Mouse (Mus musculus) intestine, embryonic 16.5 days (tissue): ENCODE results near the gene Tnrc6b. TPM values are rescaled to one million over a fixed set of nuclear protein-coding genes. Genes with fewer than 3 reads are reported as not detected.
"Not testable (repeated sequence)": the region's sequence is repeated elsewhere in the genome, so short reads cannot be mapped to it uniquely, and the experiment has no call there.

Experiments used
- ATAC-seq: fragments of 200-750 bp; cut with Nextera tagmentation; 2 replicates; pipeline ENCODE4 v1.8.0; 2017; ENCODE audit warnings: moderate TSS enrichment, moderate library complexity
- H3K27ac ChIP-seq: fragments of 300-500 bp; sonication (generic); 2 replicates; pipeline ENCODE4 v1.5.1; 2014; ENCODE audit warnings: mild to moderate bottlenecking, low read length
- H3K27me3 ChIP-seq: fragments of 300-500 bp; sonication (generic); replicated peaks from 2 replicates; pipeline ENCODE4 v1.6.1; 2014; ENCODE audit warnings: low read length, control low read depth, mixed read lengths; ENCODE audit not compliant: control insufficient read depth, insufficient read depth
- H3K36me3 ChIP-seq: fragments of 300-500 bp; sonication (generic); 2 replicates; pipeline ENCODE4 v1.6.1; 2014; ENCODE audit warnings: low read length, control low read depth; ENCODE audit not compliant: control insufficient read depth, insufficient read depth
- H3K4me1 ChIP-seq: fragments of 300-500 bp; sonication (generic); 2 replicates; pipeline ENCODE4 v1.6.1; 2014; ENCODE audit warnings: low read length, control low read depth, mixed read lengths; ENCODE audit not compliant: control insufficient read depth, insufficient read depth
- H3K4me2 ChIP-seq: fragments of 300-500 bp; sonication (generic); 2 replicates; pipeline ENCODE4 v1.6.1; 2014; ENCODE audit warnings: low read depth, low read length, control low read depth
- H3K4me3 ChIP-seq: fragments of 300-500 bp; sonication (generic); 2 replicates; pipeline ENCODE4 v1.5.1; 2014; ENCODE audit warnings: mild to moderate bottlenecking, low read length
- H3K9ac ChIP-seq: fragments of 300-500 bp; sonication (generic); 2 replicates; pipeline ENCODE4 v1.6.1; 2014; ENCODE audit warnings: low read depth, low read length
- H3K9me3 ChIP-seq: fragments of 300-500 bp; sonication (generic); 2 replicates; pipeline ENCODE4 v1.6.1; 2016; ENCODE audit warnings: low read length, control low read depth; ENCODE audit not compliant: control insufficient read depth
- WGBS: fragments of 180-500 bp; shearing (Covaris S2); extraction: QIAGEN DNeasy Blood & Tissue Kit; methylation state at CpG from one replicate; pipeline ENCODE4 v1.1.7; 2014; 5-methylcytosine and 5-hydroxymethylcytosine counted together
- polyA plus RNA-seq: library from polyadenylated mRNA; unstranded; fragments of >200 nt; fragmentation: Nextera tagmentation; extraction: Ambion mirVana; gene quantifications from 2 replicates; pipeline ENCODE4 v1.2.1, GENCODE M21; 2015

The Tnrc6b gene
- polyA plus RNA-seq, 1 experiment from 2014 or later: 18.0 TPM

DNA sequence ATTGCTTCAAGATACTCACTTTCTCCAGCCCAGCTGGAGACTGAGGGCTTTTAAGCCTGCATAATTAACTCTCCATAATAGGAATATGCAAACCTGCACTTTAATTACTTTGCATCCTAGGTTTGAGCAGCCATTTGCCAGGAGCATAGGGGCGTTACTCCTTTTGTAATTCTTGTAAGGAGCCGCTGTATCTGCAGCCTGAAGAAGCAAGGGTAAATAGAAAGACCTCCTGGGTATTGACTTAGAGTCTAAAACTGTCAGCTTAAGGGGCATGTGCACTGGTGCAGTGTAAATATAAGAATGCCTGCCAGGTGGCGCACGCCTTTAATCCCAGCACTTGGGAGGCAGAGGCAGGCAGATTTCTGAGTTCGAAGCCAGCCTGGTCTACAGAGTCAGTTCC, 186.8 kb downstream of the Tnrc6b start:
- H3K9me3 ChIP-seq: no peaks in the 10 kb centered on the region
- no peak overlapping the region for H3K9ac ChIP-seq
- H3K4me3 ChIP-seq: no peak overlapping the region
- no peaks in the 10 kb centered on the region for H3K4me1 ChIP-seq
- no peak for ATAC-seq
- no peak overlapping the region for H3K4me2 ChIP-seq
- H3K36me3 ChIP-seq: peaks cover 16% of the 10 kb centered on the region
- H3K27ac ChIP-seq: no peak overlapping the region
- 84% methylated on average over 5 of the region's 5 CpGs for WGBS
- H3K27me3 ChIP-seq: no peaks in the 10 kb centered on the region

DNA sequence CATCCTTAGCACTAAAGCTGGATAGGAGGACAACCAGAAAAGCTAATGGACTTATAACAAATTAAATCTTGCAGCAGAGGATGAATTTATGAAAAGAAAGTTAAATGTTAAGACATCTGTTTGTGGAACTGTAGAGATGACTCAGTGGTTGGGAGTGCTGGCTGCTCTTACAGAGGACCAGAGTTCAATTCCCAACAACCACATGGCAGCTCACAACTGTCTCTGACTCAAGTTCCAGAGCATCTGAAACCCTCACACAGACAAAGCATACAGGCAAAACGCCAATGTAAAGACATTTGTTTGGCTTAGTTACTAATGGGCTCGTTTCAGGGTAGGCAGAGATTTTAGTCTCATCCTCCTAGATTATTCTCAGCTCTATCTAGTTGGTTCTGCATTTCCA, 188.7 kb downstream of the Tnrc6b start:
- Histone ChIP-seq H3K36me3 (peaks cover 23% of the 10 kb centered on the region), H3K27me3 (no peaks in the 10 kb centered on the region), H3K27ac (no peak overlapping the region), H3K4me3 (no peak overlapping the region), H3K9ac (no peak overlapping the region), H3K4me2 (no peak overlapping the region), H3K4me1 (no peaks in the 10 kb centered on the region), H3K9me3 (no peaks in the 10 kb centered on the region)
- no peak for ATAC-seq
- 73% methylated on average over 2 of the region's 2 CpGs for WGBS

DNA sequence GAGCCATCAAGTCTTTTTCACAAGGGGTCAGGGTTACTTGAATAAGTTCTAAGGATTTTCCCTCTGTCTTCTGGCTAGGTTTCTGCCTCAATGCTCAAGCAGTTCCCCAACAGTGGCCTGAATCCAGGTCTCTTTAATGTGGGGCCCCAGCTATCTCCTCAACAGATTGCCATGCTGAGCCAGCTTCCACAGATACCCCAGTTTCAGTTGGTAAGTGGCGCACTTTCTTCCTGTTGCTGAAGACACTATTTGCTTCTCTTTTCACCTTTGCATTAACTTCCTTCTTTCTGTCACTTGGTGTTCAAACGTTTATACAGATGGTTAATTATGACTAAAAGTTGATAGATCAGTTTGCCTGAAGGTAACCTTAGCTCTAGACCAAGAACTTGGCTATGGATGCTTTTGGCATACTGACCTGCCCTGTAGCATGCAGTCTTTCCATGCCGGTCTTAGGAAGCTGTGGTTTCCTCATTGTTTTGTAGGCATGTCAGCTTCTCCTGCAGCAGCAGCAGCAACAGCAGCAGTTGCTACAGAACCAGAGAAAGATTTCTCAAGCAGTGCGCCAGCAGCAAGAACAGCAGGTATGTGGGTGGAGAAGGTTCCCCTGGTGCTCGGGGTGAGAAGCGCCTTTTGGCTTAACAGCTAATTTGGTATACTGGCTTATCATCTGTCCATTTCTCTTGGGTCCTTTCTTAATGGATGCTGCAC, 190.8 kb downstream of the Tnrc6b start:
- WGBS: 91% methylated on average over 6 of the region's 6 CpGs
- H3K4me3 ChIP-seq: no peak overlapping the region
- H3K36me3 ChIP-seq: peaks cover 16% of the 10 kb centered on the region
- H3K4me2 ChIP-seq: no peak overlapping the region
- no peaks in the 10 kb centered on the region for H3K27me3 ChIP-seq
- H3K27ac ChIP-seq: no peak overlapping the region
- no peaks in the 10 kb centered on the region for H3K4me1 ChIP-seq
- ATAC-seq: no peak
- H3K9me3 ChIP-seq: no peaks in the 10 kb centered on the region
- no peak overlapping the region for H3K9ac ChIP-seq

DNA sequence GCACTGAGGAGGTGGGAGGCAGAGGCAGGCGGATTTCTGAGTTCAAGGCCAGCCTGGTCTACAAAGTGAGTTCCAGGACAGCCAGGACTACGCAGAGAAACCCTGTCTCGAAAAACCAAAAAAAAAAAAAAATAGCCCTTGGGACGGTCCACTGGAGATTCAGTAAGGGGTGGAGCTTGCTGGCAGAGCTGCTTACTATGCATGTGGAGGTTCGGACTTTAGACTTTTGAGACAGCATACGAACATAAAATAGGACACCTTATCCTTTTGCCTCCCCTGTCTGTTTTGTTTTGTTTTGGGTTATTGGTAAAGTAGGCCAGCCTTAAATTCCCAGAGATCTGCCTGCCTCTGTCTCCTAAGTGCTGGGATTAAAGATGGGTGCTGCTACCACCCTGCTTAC, 193.7 kb downstream of the Tnrc6b start:
- ATAC-seq, H3K4me1 ChIP-seq, H3K4me2 ChIP-seq, H3K9me3 ChIP-seq, H3K27ac ChIP-seq, H3K4me3 ChIP-seq, H3K9ac ChIP-seq, H3K27me3 ChIP-seq: not testable (repeated sequence)
- H3K36me3 ChIP-seq: peaks cover 16% of the 10 kb centered on the region
- WGBS: 94% methylated on average over 6 of the region's 6 CpGs

DNA sequence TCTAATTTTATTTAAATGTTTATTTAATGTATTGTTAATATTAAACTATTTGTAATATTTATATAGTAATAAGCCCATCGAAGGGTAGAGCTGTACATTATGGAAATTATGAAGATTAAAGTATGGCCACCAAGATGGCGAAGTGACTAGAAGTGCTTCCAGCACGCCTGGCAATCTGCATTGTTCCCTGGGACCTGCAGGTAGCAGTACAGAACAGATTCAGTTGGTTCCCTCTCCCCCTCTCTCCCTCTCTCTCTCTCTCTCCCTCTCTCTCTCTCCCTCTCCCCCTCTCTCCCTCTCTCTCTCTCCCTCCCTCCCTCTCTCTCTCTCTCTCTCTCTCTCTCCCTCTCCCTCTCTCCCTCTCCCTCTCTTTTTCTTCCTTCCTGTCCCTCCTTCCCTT, 199.1 kb downstream of the Tnrc6b start:
- Histone ChIP-seq H3K4me2 (no peak overlapping the region), H3K36me3 (peaks cover 9% of the 10 kb centered on the region; the same call in 1 of the 2 replicates), H3K9me3 (no peaks in the 10 kb centered on the region), H3K4me1 (no peaks in the 10 kb centered on the region), H3K27ac (no peak overlapping the region), H3K27me3 (no peaks in the 10 kb centered on the region), H3K4me3 (no peak overlapping the region), H3K9ac (no peak overlapping the region)
- no peak for ATAC-seq
- WGBS: 91% methylated on average over 3 of the region's 3 CpGs

DNA sequence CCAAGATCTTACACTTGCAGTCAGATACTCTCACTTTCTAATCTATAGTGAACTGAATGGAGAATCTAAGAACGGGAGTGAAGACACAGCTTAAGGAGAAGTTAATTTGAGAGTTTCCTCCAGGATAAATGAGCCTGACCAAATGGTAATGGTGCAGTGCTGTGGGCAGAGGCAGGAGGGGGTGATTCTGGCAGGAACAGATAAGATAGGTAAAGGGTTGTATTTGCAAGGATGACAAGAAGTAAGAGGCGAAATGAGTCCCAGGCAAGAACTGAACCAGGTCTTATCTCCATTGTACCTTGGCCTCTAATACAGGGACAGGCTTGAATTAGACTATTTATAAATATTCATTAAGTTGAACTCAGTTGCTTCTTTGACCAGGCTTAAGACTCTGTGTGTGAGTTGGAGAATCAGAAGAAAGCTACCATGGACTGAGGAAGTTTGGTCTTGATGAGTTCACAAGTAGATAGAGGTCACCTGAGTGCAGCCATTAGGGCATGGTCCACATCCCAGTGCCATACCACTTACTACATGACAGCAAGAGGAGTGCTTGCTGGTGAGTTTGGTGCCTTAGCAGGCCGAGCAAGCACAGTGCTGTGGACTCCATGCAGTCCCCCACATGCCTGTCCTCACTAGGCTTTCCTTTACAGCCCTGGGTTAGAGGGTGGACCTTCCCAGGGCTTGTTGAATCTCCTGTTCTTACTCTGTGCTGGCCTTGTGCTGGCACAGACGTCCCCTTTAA, 199.8 kb downstream of the Tnrc6b start:
- no peak overlapping the region for H3K4me3 ChIP-seq
- H3K36me3 ChIP-seq: peaks cover 12% of the 10 kb centered on the region; the same call in 1 of the 2 replicates
- WGBS: 79% methylated on average over 4 of the region's 4 CpGs
- H3K4me2 ChIP-seq: no peak overlapping the region
- no peaks in the 10 kb centered on the region for H3K27me3 ChIP-seq
- no peaks in the 10 kb centered on the region for H3K9me3 ChIP-seq
- H3K4me1 ChIP-seq: no peaks in the 10 kb centered on the region
- H3K9ac ChIP-seq: no peak overlapping the region
- H3K27ac ChIP-seq: no peak overlapping the region
- peak; percentile 79 for ATAC-seq

DNA sequence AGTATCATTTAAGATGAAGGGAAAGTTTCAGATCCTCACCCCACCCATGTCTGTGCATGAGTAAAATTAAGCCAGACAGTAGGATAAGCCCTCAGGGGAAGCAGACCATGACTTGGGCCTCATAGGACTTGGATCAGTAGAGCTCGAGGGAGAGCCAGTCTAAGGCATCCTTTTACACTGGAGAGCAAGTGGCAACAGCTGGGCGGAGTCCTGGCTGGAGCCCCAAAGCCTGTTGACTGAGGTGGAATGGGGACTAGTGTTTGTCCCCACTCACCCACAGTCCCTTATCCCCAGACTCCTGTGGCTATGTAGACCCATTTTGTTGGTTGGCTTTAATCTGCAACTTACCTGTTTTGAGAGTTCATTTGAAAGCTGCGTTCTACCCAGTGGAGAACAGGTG, 201.1 kb downstream of the Tnrc6b start:
- Histone ChIP-seq H3K4me1 (no peaks in the 10 kb centered on the region), H3K9ac (no peak overlapping the region), H3K9me3 (no peaks in the 10 kb centered on the region), H3K4me3 (no peak overlapping the region), H3K36me3 (peaks cover 14% of the 10 kb centered on the region; the same call in 1 of the 2 replicates), H3K4me2 (no peak overlapping the region), H3K27me3 (no peaks in the 10 kb centered on the region), H3K27ac (no peak overlapping the region)
- 95% methylated on average over 3 of the region's 3 CpGs for WGBS
- ATAC-seq: no peak

DNA sequence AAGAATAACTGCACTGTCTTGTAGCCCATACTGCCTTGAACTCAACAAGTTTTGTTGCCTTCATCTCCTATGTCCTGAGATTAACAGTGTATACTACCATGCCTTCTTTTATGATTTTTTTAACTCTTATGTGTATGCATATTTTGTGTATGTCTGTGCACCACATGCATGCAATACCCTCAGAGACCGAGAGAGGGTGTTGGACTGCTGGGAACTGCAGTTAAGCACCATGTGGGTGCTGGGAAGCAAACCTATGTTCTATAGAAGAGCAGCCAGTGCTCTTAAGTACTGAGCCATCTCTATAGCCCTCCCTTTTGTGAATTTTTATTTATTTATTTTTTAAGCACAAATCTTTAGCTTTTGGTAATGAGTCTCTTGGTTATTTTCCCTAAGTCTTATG, 202.7 kb downstream of the Tnrc6b start:
- WGBS: 95% methylated on average over 1 of the region's 1 CpGs
- H3K9ac ChIP-seq: no peak overlapping the region
- H3K27ac ChIP-seq: no peak overlapping the region
- no peak overlapping the region for H3K4me2 ChIP-seq
- ATAC-seq: no peak
- peaks cover 14% of the 10 kb centered on the region for H3K36me3 ChIP-seq
- H3K4me1 ChIP-seq: no peaks in the 10 kb centered on the region
- no peaks in the 10 kb centered on the region for H3K27me3 ChIP-seq
- H3K9me3 ChIP-seq: no peaks in the 10 kb centered on the region
- H3K4me3 ChIP-seq: no peak overlapping the region

DNA sequence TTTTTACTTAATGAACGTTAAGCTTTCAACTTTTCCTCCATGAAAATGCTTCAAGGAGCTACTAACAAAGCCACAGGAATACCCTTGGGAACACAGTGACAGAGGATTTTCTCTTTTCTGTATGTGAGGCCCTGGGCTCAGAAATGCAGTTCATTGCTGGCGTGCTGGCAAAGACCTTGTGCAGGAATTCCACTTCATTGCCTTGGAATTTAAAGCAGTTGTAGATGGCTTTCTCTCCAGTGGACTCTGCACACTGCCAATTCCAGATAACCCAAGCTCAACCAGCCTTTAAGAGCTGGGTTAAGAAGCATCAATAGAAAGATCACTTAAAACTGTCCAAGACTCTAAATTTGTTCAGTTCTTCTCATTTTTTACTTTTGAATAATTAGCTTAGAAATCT, 204.7 kb downstream of the Tnrc6b start:
- Histone ChIP-seq H3K4me2 (no peak overlapping the region), H3K9me3 (no peaks in the 10 kb centered on the region), H3K27me3 (no peaks in the 10 kb centered on the region), H3K9ac (no peak overlapping the region), H3K27ac (no peak overlapping the region), H3K4me3 (no peak overlapping the region), H3K36me3 (peaks cover 20% of the 10 kb centered on the region), H3K4me1 (no peaks in the 10 kb centered on the region)
- no peak for ATAC-seq
- 72% methylated on average over 2 of the region's 2 CpGs for WGBS
